Mouse (Mus musculus) brain, embryonic 14.5 days (tissue): Measurements from ENCODE around the gene Siglecg.
"Not testable (repeated sequence)": the region's sequence is repeated elsewhere in the genome, so short reads cannot be mapped to it uniquely, and the experiment has no call there.

ENCODE experiments used
- CTCF ChIP-seq: fragments of 200-500 bp; IDR thresholded peaks from 2 replicates; pipeline ENCODE4 v1.5.1; 2012; ENCODE audit warnings: inconsistent platforms, mild to moderate bottlenecking, moderate library complexity, borderline replicate concordance; ENCODE audit not compliant: insufficient read depth, insufficient read length; ENCODE audit errors: extremely low read depth
- POLR2A ChIP-seq: fragments of 200-500 bp; IDR thresholded peaks from 2 replicates; pipeline ENCODE4 v1.6.1; 2012; ENCODE audit warnings: mild to moderate bottlenecking, inconsistent platforms, borderline replicate concordance; ENCODE audit not compliant: poor library complexity, insufficient read depth, insufficient read length, severe bottlenecking; ENCODE audit errors: extremely low read depth

- not testable (repeated sequence) for TF ChIP-seq CTCF, POLR2A
These were observed 3.7 kb downstream of the Siglecg start for GRCm38 (mm10) chr7:43411724-43412123.
